Mouse (Mus musculus): ENCODE results near the gene Igfbp6.

GRCm38 (mm10) chr15:102179106-102179505 lies 34.9 kb downstream of the Igfbp6 start:
- no peak for TF ChIP-seq CTCF (IDR thresholded peaks at IDR 0.05; ENCODE audit: low read depth, low read length)
- no peak for TF ChIP-seq POLR2AphosphoS5 (IDR thresholded peaks at IDR 0.05; ENCODE audit: insufficient replicate concordance, low read depth, low read length)
- no peak for TF ChIP-seq TAL1 (conservative IDR thresholded peaks at IDR 0.05; ENCODE audit: low read depth, low read length)
- no peak for TF ChIP-seq GATA1 (IDR thresholded peaks at IDR 0.05; ENCODE audit: borderline replicate concordance, low read length)

Measured in G1E (cell line).